Mouse (Mus musculus): Measurements from ENCODE around the gene Gfod1.

Gfod1 gene

DNA sequence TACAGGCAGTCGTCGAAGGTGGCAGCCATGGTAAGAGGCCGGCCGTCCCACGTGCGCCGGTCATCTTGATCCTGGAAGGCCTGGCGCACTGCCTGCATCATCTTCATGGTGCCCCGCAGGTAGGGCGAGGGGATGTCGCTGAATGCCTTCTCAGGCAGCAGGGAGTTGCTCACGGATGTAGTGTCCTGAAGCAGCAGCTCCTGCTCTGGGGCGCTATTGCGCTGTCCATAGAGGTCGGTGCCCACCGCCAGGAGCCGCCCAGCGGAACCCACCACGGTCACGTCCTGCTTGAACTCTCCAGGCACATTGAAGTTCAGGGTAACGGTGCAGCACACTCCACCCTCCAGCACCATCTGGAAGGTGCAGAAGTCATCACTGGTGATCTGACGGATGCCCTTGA is 103.5 kb downstream of the Gfod1 start:
- no peak for DNase-seq (ENCODE audit: low read depth)

DNA sequence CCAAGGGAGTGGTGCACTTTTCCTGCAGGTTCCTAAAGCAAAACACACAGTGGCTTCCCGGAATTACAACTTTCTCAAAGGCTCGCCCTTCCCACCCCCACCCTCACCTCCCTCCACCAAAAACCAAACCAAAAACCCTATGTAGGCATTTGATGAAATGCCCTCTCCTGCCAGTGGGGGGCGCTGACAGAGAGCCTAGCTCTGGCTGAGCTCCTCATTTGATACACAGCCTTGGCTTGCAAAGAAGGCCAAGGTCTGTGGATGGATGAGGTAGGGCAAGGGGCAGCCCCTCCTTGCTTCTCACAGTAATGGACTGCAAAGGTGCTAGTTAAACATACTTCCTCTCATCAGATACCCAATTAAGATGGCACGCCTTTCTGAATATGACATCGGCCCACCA is 104.2 kb downstream of the Gfod1 start:
- peak; percentile 70 for DNase-seq (ENCODE audit: low read depth)

DNA sequence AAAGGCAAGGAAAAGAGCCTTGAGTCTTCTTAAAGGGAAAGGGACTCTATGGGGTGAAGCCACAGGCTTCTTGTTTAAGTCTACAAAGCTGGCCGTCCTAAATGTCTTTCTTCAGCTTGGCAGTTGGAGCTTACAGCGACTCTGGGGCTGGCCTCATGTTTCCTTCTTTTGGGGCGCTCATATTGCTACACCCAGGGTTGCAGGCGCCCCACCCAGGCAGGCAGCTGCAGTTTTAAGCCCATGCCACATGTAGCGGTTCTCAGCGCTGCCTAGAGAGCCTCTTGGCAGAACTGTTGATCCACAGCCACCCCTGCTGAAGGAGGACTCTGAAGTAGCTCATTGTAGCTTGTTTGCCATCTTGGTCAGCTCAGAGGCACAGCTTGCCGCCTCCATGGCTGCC is 104.7 kb downstream of the Gfod1 start:
- DNase-seq (ENCODE audit: low read depth), result peak; percentile 36

DNA sequence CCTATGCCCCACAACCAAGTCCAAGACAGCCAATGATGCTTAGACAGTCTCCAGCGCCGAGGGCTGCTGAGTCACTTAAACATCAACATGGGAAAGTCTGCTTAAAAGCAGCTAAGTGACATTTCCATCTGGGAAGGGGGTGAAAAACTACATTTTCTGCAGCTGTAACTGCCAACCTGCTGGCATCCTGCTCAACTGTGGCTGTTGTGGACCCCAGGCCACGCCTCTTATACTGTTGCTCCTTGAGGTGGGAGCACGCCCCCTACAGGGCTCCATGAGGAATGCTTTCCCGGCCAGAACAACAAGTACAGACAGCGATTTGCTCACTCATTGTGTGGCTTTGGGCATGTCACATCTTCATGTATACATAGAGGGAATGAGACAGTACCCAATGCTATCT is 106.8 kb downstream of the Gfod1 start:
- DNase-seq (ENCODE audit: low read depth), result peak; percentile 65

DNA sequence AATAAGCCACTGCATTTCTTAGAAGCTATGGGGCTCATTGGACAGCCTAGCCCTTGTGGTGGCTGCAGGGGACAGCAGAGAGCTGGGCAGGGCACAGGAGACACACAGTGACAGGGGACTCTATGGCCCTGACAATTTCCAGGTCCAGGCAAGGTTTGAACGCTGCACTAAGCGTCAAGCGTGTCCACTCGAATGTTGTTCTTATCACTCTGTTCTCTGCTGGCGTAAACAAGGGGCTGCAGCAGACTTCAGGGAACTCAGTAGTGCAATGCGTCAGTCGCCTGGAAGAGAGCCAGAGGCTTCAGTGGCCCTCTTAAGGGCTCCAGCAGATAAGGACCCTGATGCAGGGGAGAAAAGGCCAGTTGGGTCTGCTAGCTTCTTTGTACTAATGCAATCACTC is 108.0 kb downstream of the Gfod1 start:
- peak; percentile 68 for DNase-seq (ENCODE audit: low read depth)

DNA sequence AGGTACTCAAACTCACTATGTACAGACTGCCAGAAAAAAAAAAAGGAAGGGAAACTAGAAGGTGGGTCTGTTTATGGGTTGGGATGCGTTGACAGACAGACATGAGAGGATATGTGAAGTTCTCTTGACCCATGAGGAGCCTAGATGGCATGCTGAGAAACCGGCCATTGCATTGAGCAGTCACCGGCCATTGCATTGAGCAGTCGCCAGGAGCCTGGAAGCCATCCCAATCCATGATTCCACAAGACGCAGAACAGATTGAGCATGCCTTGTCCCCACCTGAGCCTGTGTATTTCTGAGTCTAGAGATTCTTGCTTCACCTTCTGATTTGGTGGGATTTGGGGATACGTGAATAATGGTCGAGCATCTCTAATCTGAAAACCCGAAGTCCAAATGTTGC is 110.0 kb downstream of the Gfod1 start:
- no peak for DNase-seq (ENCODE audit: low read depth)

DNA sequence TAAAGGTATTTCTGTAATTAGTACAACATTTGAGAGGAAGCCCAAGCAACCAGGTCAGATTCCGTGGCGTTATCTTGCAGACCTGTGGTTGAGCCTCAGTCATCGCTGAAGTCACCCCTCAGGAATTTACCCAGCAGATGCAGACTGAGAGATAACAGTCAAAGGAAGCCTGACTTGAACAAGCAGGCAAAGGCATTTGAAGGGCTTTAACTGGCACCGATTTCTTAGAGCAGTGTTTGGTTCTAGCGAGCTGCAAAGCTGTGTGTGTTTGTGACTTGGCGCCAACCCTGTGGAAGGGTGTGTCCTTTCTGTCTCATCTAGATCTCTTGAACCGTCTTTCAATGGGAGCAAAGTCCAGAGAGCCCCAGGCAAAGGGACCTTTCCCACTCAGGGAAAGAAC is 110.7 kb downstream of the Gfod1 start:
- peak; percentile 99 for DNase-seq (ENCODE audit: low read depth)

DNA sequence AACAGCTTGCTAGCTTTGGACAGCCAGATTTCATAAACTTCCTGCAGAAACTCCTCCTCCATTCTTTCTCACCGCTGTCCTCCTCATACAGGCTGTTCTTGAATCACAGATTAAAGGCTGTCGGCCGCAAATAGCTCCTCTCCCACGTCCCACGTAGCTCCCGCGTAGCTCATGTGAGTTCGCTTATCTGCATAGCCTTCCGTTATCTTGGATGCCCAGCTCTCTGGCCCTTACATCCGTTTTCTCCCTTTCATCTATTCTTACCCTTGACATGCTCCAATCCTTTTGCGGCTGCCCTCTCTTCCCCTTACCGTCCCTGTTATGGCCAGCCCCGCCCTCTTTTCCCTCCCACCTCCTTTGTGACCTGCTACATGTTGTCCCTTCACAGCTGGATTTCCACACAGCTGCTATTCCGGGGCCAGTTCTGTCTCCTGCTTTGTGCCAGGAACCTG is 112.2 kb downstream of the Gfod1 start:
- peak; percentile 100 for DNase-seq (ENCODE audit: low read depth)

DNA sequence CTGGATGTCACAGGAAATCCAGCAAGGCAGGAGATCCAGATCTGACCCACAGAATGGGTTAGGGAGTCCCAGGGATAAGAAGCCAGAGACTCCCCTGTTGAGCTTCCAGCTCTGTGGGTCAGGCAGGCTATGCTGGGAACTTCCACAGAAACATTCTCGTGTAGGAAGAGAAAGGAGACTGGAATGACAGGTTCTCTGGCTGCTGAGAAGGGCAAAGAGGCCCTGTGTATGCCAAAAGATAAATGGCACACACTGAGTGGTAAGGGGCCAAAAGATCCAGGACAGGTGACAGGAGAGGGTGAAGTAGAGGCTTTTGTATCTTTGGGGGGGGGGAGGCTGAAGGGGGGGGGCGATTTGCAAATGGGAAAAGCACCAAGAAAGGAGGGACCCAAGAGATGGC is 112.7 kb downstream of the Gfod1 start:
- no peak for DNase-seq (ENCODE audit: low read depth)

DNA sequence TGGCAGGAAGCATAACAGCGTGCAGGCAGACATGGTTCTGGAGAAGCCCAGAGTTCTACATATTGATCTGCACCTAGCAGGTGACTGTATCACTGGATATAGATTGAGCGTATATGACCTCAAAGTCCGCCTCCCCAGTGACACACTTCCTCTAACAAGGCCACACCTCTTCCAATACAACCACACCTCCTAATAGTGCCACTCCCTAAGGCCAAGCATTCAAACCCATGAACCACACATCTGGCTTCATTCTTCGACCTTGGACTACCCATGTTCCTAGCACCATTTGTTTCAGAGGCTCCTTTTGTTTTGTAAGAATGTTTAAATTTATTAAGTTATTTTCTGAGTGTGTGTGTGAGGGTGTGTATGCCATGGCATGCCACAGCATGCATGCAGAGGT is 116.2 kb downstream of the Gfod1 start:
- DNase-seq (ENCODE audit: low read depth), result no peak

DNA sequence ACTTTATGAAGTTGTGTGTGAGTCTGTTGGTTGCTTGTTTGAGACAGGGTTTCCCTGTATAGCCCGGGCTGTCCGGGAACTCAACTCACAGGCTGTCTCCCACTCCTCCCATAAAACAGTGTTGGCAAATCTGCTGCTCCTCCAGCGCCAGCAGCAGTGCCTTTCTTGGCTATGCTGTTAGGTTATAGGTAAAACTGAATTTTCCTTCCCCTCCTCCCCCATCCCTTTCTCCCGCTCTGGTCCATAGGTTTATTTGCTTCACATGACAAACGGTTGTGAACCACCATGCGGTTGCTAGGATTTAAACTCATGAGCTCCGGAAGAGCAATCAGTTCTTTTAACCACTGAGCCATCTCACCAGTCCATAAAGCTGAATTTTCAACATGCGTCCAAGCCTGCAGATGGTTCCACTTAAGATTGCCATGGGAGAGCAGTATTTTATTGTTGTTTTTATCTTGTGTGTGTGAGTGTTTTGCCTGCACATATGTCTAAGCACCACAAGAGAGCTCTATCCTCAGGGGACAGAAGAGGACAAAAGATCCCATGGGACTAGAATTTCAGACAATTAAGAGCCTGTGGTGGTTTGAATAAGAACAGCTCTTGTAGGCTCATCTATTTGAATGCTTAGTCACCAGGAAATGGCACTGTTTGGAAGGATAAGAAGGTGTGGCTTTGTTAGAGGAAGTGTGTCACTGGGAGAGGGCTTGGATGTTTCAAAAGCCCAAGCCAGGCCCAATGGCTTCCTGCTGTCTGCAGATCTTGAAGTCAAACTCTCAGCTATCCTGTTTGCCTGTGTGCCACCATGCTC is 120.5 kb downstream of the Gfod1 start:
- DNase-seq (ENCODE audit: low read depth), result peak; percentile 84

DNA sequence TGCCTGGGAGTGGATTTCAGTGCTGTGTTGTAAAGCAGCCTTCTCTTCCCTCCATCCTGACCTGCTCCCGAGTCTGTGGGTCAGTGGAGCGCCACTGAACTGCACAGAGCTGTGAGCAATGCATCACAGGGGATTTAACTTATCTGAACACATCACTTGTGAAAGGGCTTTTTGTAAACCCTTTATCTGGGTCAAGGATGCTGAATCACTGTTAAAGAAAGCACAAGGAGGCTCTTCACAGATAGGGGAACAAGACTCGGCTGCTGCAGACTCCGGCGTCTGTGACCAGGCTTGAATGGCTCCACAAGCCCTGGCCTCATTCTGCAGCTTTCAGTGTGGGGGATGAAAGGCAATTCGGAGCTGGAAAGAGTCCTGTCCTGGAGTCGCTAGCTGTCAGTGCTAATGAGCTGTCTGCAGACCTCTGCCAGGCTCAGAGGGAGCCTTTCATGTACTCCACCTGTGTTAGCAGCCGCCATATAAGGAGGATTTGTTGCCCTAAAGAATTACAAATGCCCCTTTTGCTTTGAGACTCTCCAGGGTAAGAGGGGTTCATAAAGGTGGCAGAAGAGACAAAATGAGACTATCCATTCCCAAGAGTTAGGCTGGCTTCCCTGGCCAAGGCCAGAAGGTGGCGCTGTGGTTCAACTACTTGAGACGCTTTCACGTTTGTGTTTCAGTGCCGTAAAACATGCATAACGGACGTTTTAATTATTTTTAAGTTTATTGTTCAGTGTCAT is 121.3 kb downstream of the Gfod1 start:
- peak; percentile 85 for DNase-seq (ENCODE audit: low read depth)

DNA sequence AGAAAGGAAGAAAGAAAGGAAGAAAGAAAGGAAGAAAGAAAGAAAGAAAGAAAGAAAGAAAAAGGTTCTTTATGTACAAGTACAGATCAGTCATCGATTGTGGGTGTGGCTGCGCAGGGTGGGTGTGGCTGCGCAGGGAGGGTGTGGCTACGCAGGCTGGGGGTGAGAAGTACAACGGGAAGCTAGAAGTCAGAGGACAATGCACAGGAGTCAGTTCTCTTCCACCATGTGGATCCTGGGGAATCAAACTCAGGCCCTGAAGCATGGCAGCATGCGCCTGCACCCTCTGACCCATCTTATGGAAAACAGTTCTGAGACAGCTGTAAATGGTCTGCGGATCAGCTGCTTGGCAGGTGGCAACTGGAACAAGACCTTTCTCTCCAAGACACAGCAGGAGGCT is 122.9 kb downstream of the Gfod1 start:
- no peak for DNase-seq (ENCODE audit: low read depth)

DNA sequence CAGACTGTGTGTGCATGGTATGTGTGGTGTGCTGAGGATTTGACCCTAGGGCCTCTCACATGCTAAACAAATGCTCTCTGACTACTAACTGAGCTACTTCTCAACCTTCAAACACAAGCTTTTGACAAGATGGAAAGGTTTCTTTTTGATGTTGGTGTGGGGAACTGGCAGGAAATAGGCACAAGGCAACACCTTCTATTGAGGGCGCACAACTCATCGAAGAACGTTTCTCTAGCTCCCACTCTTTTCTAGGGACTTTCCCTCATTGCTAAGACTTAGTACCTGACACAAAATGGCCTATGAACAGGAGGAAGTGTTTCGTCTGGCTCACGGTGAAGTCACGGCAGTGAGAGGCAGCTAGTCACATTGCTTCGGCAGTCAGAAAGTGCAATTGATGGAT is 126.7 kb downstream of the Gfod1 start:
- DNase-seq (ENCODE audit: low read depth), result no peak

DNA sequence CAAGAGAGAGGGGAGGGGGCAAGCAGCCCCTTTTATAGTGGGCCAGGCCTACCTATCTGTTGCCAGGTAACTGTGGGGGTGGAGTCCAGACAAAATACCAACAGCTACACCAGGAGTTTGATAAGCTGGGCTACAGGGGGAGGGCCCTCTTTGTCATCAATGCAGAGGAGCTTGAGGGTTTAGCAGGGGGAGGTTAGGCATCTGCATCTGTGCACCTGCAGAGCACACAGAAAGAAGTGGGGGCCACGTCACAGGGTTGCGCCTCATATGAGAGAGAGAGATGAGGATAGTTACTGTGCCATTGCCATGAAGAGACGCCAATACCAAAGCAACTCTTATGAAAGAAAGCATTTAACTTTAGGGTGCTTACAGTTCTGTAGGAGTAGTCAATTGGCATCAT is 127.3 kb downstream of the Gfod1 start:
- DNase-seq (ENCODE audit: low read depth), result no peak

DNA sequence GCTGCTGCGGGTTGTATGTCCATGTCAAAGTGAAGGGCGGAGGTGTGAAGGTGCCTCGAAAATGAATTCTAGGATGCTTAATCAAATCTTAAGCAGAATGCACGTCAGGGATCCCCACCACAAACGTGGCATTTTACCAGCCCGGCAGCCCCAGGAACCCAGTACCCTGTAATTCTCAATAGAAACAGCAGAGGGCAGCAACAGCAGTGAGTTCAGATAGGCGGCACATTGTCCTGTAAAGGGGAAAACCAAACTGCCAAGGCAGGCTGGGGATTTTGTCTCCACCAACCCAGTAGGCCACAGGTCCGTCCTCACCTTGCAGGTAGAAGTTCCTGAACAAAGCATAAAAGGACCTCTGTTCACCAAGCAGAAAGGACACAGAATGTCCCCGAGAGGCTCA is 130.7 kb downstream of the Gfod1 start:
- peak; percentile 84 for DNase-seq (ENCODE audit: low read depth)

DNA sequence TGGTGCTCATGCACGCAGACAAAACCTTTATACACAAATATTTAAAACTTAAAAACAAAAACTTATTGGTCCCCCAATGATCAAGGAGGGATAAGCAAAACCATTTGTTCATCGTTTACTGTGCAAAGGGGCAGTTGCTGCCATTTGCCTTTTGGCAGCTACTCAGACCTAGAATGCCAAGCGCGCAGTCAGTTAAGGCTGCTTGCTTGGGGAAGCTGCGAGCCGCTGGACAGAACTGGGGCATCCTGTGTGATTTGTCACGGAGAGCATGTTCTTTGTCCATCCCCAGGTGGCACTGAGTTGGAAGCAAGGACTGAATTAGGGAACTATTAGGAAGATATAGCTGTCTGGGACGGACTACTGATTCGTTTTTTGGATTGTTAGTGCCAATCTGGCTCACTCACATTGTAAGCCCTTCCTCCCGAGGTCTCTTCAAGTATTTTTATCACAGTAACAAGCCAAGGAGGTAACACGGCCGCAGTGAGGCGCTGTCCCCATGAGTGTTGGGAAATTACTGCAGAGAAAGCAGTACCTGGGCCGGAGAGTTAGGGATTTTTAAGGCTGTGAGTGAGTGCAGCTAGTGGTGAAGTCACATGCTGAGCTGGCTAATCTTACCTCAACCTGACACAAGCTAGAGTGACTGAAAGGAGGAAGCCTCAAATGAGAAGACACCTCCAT is 131.8 kb downstream of the Gfod1 start:
- DNase-seq (ENCODE audit: low read depth), result peak; percentile 89

DNA sequence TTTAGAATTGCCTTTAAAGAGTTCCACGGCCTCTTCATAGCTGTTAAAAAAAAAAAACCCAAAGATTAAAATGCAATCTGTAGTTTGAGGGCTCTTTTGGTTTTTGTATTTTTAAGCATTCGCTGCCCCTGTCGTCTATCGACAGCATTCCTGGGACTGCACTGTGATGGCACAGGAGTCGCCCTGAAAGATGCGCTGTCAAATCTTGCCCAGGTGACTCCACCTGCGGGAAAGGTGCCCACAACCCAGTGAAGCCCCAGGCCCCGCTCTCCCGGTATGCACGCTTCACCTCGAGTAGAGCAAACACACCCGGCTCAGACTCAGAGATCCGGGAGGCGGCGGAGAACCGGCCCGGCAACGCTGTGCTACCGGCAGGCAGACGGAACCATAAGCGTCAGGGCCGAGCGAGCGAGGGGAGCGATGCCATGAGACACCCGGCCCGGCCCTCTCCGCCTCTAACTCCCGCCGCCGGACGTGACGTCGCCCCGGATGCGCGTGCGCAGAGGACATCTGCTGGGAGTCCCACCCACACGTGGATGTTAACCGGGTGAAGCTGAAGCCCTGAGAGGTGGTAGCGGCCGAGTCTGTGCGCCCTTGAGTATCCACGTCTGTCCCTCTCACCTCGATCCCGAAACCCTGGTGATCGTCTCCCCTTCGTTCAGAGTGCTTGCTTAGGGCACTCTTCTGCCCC is 132.8 kb downstream of the Gfod1 start, which contains the start of gene Tbc1d7:
Gene Tbc1d7 (minus strand): TSS at position 482 of the 691 bp plus-strand sequence.
- DNase-seq (ENCODE audit: low read depth), result peak; percentile 96

DNA sequence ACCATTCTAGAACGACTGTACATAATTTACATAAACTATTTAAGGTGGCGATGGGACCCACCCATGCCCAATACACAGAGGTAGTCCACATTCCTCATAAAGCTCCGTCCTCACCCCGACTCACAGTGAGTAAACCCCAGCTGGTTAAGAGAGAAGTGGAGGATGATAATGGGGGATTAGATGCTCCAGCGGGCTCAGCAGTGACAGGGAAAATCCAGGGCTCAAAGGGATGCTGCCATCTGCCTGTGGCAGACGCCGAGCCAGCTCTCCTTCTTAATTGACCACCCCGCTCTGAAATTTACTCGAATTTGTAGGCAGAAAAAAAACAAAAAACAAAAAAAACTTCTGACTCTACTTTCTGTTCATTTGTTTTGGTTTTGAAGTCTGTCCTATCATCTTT is 136.3 kb downstream of the Gfod1 start:
- DNase-seq (ENCODE audit: low read depth), result no peak

DNA sequence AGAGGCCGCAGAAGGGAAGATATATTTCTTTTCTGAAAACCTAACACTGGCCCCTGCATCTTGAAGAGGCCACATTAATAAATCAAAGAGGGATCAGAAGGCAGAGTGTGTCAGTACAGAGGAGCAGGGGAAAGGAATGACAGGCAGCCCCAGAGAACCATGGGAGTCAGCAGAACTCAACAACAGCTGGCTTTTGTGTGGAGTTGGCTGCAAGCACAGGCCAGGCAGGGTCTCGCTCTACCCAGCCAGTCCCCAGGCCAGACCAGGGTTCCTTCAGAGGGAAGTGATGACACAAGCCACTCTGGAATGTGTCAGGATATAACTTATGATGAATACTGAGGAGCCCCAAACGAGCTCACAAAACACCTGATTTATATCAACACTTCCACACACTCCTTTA is 144.5 kb downstream of the Gfod1 start:
- DNase-seq (ENCODE audit: low read depth), result no peak

DNA sequence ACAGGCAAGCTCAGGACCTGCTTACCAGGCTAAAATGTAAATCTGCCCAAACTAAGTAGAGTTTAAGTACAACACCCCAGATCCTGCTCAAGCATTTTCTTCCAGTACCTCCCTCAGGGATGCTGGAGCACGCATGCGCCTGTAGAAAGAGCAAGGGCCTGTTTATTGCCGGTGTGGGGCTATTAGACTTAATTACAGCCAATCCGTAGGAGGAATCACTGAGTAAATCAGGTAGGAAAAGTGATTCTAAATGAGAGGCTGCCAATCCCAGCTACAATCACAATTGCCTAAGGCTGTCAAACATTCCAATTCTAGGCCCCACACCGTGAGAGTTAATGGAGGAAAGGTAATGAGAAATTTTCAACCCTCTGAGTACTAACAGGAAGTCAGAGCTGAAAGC is 145.7 kb downstream of the Gfod1 start:
- no peak for DNase-seq (ENCODE audit: low read depth)

DNA sequence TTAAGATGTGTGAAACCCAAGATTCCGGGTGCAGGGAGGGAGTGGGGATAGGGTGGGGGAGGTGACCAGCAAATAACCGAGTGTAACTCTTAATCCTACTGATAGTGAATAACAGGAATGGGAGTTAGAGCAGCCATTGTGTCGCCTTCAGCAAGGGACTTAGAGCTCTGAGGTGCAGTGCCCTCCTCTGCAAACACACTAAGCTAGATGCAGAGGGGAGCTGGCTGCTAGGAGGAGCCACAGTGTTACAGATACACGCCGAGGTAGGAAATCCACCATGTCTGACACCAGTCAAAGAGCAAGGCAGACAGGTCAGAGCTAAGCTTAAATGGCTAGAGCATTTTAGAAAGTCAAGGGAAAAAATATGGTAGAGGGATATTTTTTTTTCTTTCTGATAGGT is 146.6 kb downstream of the Gfod1 start:
- no peak for DNase-seq (ENCODE audit: low read depth)
